Mouse (Mus musculus) layer of hippocampus, adult 2 months (tissue): ENCODE results near the gene Sbno1. TPM values are rescaled to one million over a fixed set of nuclear protein-coding genes. Genes with fewer than 3 reads are reported as not detected.
A peak's percentile ranks its signal among the peaks of the same experiment; 100 is the strongest.

ENCODE experiments used
- DNase-seq, 2 experiments: peaks; one replicate each; pipeline ENCODE4 v3.0.0; 2022; ENCODE audit warnings: low spot score in 2 of 2
- H3K27ac ChIP-seq: fragments of 200-600 bp; 2 replicates; pipeline ENCODE4 v1.8.1; 2022
- H3K4me3 ChIP-seq: fragments of 200-600 bp; 2 replicates; pipeline ENCODE4 v1.8.1; 2022; ENCODE audit warnings: mild to moderate bottlenecking
- CTCF ChIP-seq: fragments of 200-600 bp; conservative IDR thresholded peaks from 2 replicates; pipeline ENCODE4 v1.8.1; 2022; ENCODE audit warnings: antibody characterized with exemption, mild to moderate bottlenecking, moderate library complexity
- microRNA-seq, 2 experiments: library from miRNA; unstranded; fragments of <30 nt; microRNA quantifications; one replicate each; pipeline ENCODE4 v1.2.0; 2021
- total RNA-seq, 2 experiments: library from RNA; stranded (reverse); gene quantifications; 2 replicates each; pipeline ENCODE4 v1.2.3; 2021

Sbno1 gene
- total RNA-seq, 2 experiments from 2014 or later, result 157 to 166 TPM

GRCm38 (mm10) chr5:124334392-124334791 lies 91.4 kb downstream of the Sbno1 start:
- DNase-seq, result peak; percentile 50 to 63
- Histone ChIP-seq H3K4me3 (no peak overlapping the region), H3K27ac (peak overlapping the region; percentile 84)
- TF ChIP-seq CTCF, result no peak

- Histone ChIP-seq H3K27ac (no peak overlapping the region), H3K4me3 (no peak overlapping the region)
- no peak for DNase-seq
- no peak for TF ChIP-seq CTCF
These were observed 95.7 kb downstream of the Sbno1 start for GRCm38 (mm10) chr5:124330086-124330485.

GRCm38 (mm10) chr5:124327510-124328364 lies 98.1 kb downstream of the Sbno1 start, which contains the start of the genes Mphosph9 and 2810006K23Rik:
TSS of gene Mphosph9 (minus strand) at chr5:124327972.
TSS of gene 2810006K23Rik (plus strand) at chr5:124328089.
- Histone ChIP-seq H3K27ac (peak within 1 kb of the TSS; percentile 97), H3K4me3 (peak within 1 kb of the TSS; percentile 68)
- peak; percentile 99 to 100 for DNase-seq
- TF ChIP-seq CTCF, result no peak

- Histone ChIP-seq H3K27ac (peak overlapping the region; percentile 97), H3K4me3 (peak overlapping the region; percentile 68)
- DNase-seq, result no peak
- TF ChIP-seq CTCF, result no peak
These were observed 99.0 kb downstream of the Sbno1 start for GRCm38 (mm10) chr5:124326829-124327228.

Small RNA genes within 50 kb of the gene (microRNA-seq; reads per million reads assigned to microRNA genes)
- gene Gm27486, result 0.32 to 0.74 reads per million in 2 experiments

Other genes starting within 250 kb of the Sbno1 start
- gene Pitpnm2, start 176.2 kb downstream of the Sbno1 start, total RNA-seq, result 100 to 1,000 TPM; 379 to 394 TPM
- gene Mphosph9, start 98.0 kb downstream of the Sbno1 start, total RNA-seq, result 10 to 100 TPM; 18.9 to 19.3 TPM
- gene 2810006K23Rik, start 97.9 kb downstream of the Sbno1 start, total RNA-seq, result 10 to 100 TPM; 14.5 to 15.4 TPM
- gene Cdk2ap1, start 62.9 kb downstream of the Sbno1 start, total RNA-seq, result 10 to 100 TPM; 83.6 TPM
- gene Kmt5a, start 13.9 kb upstream of the Sbno1 start, total RNA-seq, result 10 to 100 TPM; 55.8 to 70.3 TPM
- 10 to 100 TPM; 19.3 TPM for gene Rilpl2, start 52.4 kb upstream of the Sbno1 start, total RNA-seq
- gene Snrnp35, start 57.1 kb upstream of the Sbno1 start, total RNA-seq, result 10 to 100 TPM; 25.7 to 25.9 TPM
- gene Rilpl1, start 105.4 kb upstream of the Sbno1 start, total RNA-seq, result 10 to 100 TPM; 69.1 to 78.2 TPM
- gene Tmed2, start 114.7 kb upstream of the Sbno1 start, total RNA-seq, result 10 to 100 TPM; 97.4 to 99.3 TPM
- gene Ddx55, start 126.9 kb upstream of the Sbno1 start, total RNA-seq, result 10 to 100 TPM; 27.4 to 32.6 TPM
- 10 to 100 TPM; 36.7 to 36.8 TPM for gene Eif2b1, start 153.1 kb upstream of the Sbno1 start, total RNA-seq
- gene Gtf2h3, start 153.1 kb upstream of the Sbno1 start, total RNA-seq, result 10 to 100 TPM; 31.7 to 35.7 TPM
- gene Atp6v0a2, start 202.6 kb upstream of the Sbno1 start, total RNA-seq, result 10 to 100 TPM; 54.3 to 63.9 TPM